Mouse (Mus musculus): ENCODE measurements around the gene Lims1.

Gene Lims1

GRCm38 (mm10) chr10:58383761-58384160, 60.5 kb downstream of the Lims1 start:
- no peak for DNase-seq (ENCODE audit: low spot score)

- DNase-seq (ENCODE audit: low spot score): no peak
Measured at GRCm38 (mm10) chr10:58385629-58386028, 62.4 kb downstream of the Lims1 start.

- DNase-seq (ENCODE audit: low spot score): no peak
Measured at GRCm38 (mm10) chr10:58386997-58387396, 63.7 kb downstream of the Lims1 start.

GRCm38 (mm10) chr10:58388648-58389047, 65.4 kb downstream of the Lims1 start:
- peak; percentile 62 for DNase-seq (ENCODE audit: low spot score)

GRCm38 (mm10) chr10:58389151-58389550, 65.9 kb downstream of the Lims1 start:
- no peak for DNase-seq (ENCODE audit: low spot score)

- no peak for DNase-seq (ENCODE audit: low spot score)
Measured at GRCm38 (mm10) chr10:58392435-58392834, 69.2 kb downstream of the Lims1 start.

GRCm38 (mm10) chr10:58393026-58394014, 70.1 kb downstream of the Lims1 start:
- DNase-seq (ENCODE audit: low spot score): no peak

- DNase-seq (ENCODE audit: low spot score): peak; percentile 68
Measured at GRCm38 (mm10) chr10:58394170-58394569, 70.9 kb downstream of the Lims1 start.

- DNase-seq (ENCODE audit: low spot score): no peak
Measured at GRCm38 (mm10) chr10:58395315-58395714, 72.0 kb downstream of the Lims1 start.

GRCm38 (mm10) chr10:58395723-58396122, 72.5 kb downstream of the Lims1 start:
- DNase-seq (ENCODE audit: low spot score): no peak

- no peak for DNase-seq (ENCODE audit: low spot score)
Measured at GRCm38 (mm10) chr10:58396600-58396999, 73.3 kb downstream of the Lims1 start.

GRCm38 (mm10) chr10:58398941-58399340, 75.7 kb downstream of the Lims1 start:
- no peak for DNase-seq (ENCODE audit: low spot score)

- DNase-seq (ENCODE audit: low spot score): no peak
Measured at GRCm38 (mm10) chr10:58401838-58402237, 78.6 kb downstream of the Lims1 start.

- DNase-seq (ENCODE audit: low spot score): no peak
Measured at GRCm38 (mm10) chr10:58404639-58405038, 81.4 kb downstream of the Lims1 start.

- DNase-seq (ENCODE audit: low spot score): no peak
Measured at GRCm38 (mm10) chr10:58405285-58405948, 82.2 kb downstream of the Lims1 start.

- DNase-seq (ENCODE audit: low spot score): no peak
Measured at GRCm38 (mm10) chr10:58405949-58406305, 82.7 kb downstream of the Lims1 start.

GRCm38 (mm10) chr10:58412331-58412730, 89.1 kb downstream of the Lims1 start:
- no peak for DNase-seq (ENCODE audit: low spot score)

- no peak for DNase-seq (ENCODE audit: low spot score)
Measured at GRCm38 (mm10) chr10:58412852-58413251, 89.6 kb downstream of the Lims1 start.

GRCm38 (mm10) chr10:58416702-58417101, 93.4 kb downstream of the Lims1 start:
- no peak for DNase-seq (ENCODE audit: low spot score)

GRCm38 (mm10) chr10:58418290-58418971, 95.2 kb downstream of the Lims1 start:
- DNase-seq (ENCODE audit: low spot score): no peak

GRCm38 (mm10) chr10:58427930-58428329, 104.7 kb downstream of the Lims1 start:
- DNase-seq (ENCODE audit: low spot score): no peak

- no peak for DNase-seq (ENCODE audit: low spot score)
Measured at GRCm38 (mm10) chr10:58445850-58446249, 122.6 kb downstream of the Lims1 start.

All from testis, postnatal 10 days (tissue).